Mouse (Mus musculus): ENCODE measurements at regions not wholly inside any gene's neighbourhood (a gene's known extent, or its start where the extent isn't known, plus 50 kb on each side); places are given as distances from the start of the nearest gene placed in this dataset.

DNA sequence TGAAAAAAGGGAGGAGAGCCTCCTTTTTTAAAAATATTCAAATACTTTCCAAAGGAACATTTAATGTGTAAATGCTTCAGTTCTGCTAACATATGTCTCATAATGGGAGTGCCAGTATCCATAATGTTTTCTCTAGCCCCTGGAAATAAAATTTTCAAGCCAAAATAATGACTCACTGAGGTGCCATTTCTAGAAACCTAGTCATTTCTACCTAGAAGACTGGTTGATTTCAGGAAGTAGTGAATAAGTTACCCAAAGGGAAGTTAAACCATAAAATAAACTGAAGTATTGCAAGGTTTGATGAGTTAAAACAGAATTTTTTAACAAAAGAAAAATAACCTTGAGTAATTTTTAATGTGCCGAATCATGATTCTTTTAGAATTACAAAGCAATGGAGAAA, 85.8 kb upstream of the Hapln1 start:
- H3K27ac ChIP-seq (replicated peaks; ENCODE audit: low read depth, low read length): no peak overlapping the region
- no peak overlapping the region for H3K4me3 ChIP-seq (ENCODE audit: low read depth, low read length)
- 90% methylated on average over 1 of the region's 1 CpGs for WGBS
- no peak for ATAC-seq (replicated peaks; ENCODE audit: insufficient number of reproducible peaks, low FRiP score, low TSS enrichment, low read depth)
- no peaks in the 10 kb centered on the region for H3K36me3 ChIP-seq (replicated peaks; ENCODE audit: control insufficient read depth, insufficient read depth, low read depth, low read length)
- no peak overlapping the region for H3K9ac ChIP-seq (replicated peaks; ENCODE audit: low read length)
- DNase-seq (ENCODE audit: low spot score): no peak
- H3K9me3 ChIP-seq (replicated peaks; ENCODE audit: control insufficient read depth, low read length): no peaks in the 10 kb centered on the region
- H3K4me2 ChIP-seq (ENCODE audit: low read depth, low read length): no peak overlapping the region
- no peaks in the 10 kb centered on the region for H3K4me1 ChIP-seq (ENCODE audit: control insufficient read depth, insufficient read depth, low read length)
- H3K27me3 ChIP-seq (ENCODE audit: control insufficient read depth, insufficient read depth, low read length): no peaks in the 10 kb centered on the region

DNA sequence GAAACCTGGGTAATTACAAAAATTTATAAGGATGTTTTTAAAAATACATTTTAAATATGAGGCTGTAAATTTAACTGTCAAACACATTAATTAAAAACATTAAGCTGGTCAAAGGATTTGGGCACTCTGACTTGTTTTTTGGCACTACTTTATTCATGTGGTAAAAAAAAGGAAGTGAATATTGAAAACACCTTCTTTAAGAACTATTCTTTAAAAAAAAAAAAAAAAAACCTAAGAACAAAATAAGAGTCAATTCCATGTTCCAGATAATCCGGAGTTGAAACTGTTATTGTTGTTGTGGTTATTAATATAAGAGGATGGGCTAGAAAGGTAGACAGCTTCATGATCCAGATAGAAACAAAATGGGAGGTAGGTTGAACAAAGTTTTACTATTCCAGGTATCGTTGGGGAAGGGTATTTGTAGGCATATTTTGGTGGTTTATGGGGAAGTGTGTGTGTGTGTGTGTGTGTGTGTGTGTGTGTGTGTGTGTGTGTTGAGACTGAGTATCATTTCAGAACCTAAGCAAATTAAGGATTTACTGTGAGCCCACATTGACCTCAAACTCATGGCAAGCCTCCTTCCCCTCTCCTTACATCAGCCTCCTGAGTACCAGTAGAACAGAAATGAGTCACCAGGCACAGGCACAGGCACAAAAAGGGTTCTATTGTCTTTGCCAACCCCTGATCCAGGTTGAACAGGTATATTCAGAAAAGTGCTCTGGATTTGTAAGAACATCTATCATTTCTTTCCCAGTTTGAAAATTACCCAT, 85.2 kb upstream of the Hapln1 start:
- ATAC-seq (replicated peaks; ENCODE audit: insufficient number of reproducible peaks, low FRiP score, low TSS enrichment, low read depth) (no peak), DNase-seq (ENCODE audit: low spot score) (no peak)
- Histone ChIP-seq H3K27me3 (ENCODE audit: control insufficient read depth, insufficient read depth, low read length) (no peaks in the 10 kb centered on the region), H3K4me3 (ENCODE audit: low read depth, low read length) (no peak overlapping the region), H3K9me3 (replicated peaks; ENCODE audit: control insufficient read depth, low read length) (no peaks in the 10 kb centered on the region), H3K9ac (replicated peaks; ENCODE audit: low read length) (no peak overlapping the region), H3K4me1 (ENCODE audit: control insufficient read depth, insufficient read depth, low read length) (no peaks in the 10 kb centered on the region), H3K4me2 (ENCODE audit: low read depth, low read length) (no peak overlapping the region), H3K27ac (replicated peaks; ENCODE audit: low read depth, low read length) (no peak overlapping the region), H3K36me3 (replicated peaks; ENCODE audit: control insufficient read depth, insufficient read depth, low read depth, low read length) (no peaks in the 10 kb centered on the region)
- 80% methylated on average over 2 of the region's 2 CpGs for WGBS

DNA sequence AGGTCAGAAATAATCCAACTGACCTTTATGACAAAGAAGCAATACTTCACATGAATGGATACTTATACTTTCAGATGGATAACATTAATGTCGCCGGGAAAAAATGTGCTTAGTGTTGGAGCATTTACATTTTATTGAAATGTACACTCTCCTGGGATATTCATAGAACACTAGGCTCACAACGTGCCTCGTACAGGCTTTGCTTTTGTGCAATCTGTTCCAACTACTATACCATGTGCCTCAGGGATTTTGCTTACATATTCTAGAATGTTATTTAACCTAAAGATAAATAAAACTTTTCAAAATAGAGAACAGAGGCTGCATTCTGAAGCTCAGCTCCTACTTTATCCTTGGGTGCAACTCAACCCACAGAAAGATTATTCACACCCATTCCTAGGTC, 75.8 kb upstream of the Hapln1 start:
- no peak for DNase-seq (ENCODE audit: low spot score)
- ATAC-seq (replicated peaks; ENCODE audit: insufficient number of reproducible peaks, low FRiP score, low TSS enrichment, low read depth): no peak
- no peak overlapping the region for H3K9ac ChIP-seq (replicated peaks; ENCODE audit: low read length)
- no peak overlapping the region for H3K27ac ChIP-seq (replicated peaks; ENCODE audit: low read depth, low read length)
- no peaks in the 10 kb centered on the region for H3K4me1 ChIP-seq (ENCODE audit: control insufficient read depth, insufficient read depth, low read length)
- H3K4me3 ChIP-seq (ENCODE audit: low read depth, low read length): no peak overlapping the region
- H3K36me3 ChIP-seq (replicated peaks; ENCODE audit: control insufficient read depth, insufficient read depth, low read depth, low read length): no peaks in the 10 kb centered on the region
- WGBS: 81% methylated on average over 4 of the region's 4 CpGs
- no peaks in the 10 kb centered on the region for H3K9me3 ChIP-seq (replicated peaks; ENCODE audit: control insufficient read depth, low read length)
- H3K4me2 ChIP-seq (ENCODE audit: low read depth, low read length): no peak overlapping the region
- H3K27me3 ChIP-seq (ENCODE audit: control insufficient read depth, insufficient read depth, low read length): no peaks in the 10 kb centered on the region
